In the genomic region with DNA sequence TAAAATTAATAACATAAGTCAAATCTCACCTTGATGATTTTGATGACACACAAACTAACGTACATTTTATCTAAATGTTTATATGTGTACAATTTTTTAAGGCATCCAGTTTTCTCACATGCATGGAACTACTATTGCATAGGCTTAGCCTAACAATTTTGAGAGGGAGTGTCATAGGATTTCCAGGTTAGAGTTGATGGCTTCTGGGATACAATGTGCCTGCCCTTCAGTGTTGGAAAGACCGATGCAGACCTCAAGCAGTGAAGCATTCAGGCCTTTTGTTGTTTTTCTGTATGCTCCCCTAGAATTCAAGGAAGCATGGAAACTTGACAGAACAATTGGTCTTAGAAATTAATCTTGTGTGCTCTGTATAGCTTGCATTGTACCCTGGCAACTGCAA, we compare ENCODE assay signal across 26 mouse cellular contexts.
"Had no signal": no experiment of that assay in that cellular context is flagged by ENCODE, and none has a peak within 500 bp of the region (broad histone marks: within the 10 kb centered on the region; RNA-seq: fewer than 3 reads in every experiment).

No protein-coding gene starts in this region.

- H3K4me1 ChIP-seq: heart, embryonic 13.5 days; heart, embryonic 15.5 days; hindbrain, embryonic 13.5 days; kidney, embryonic 15.5 days; limb, embryonic 13.5 days; limb, embryonic 15.5 days; liver, embryonic 12.5 days had no signal

- H3K4me2 ChIP-seq: heart, embryonic 11.5 days; heart, embryonic 13.5 days; heart, embryonic 15.5 days; hindbrain, embryonic 13.5 days; kidney, embryonic 15.5 days; limb, embryonic 13.5 days; limb, embryonic 15.5 days; liver, embryonic 12.5 days had no signal

- H3K9ac ChIP-seq: heart, embryonic 13.5 days; heart, embryonic 15.5 days; hindbrain, embryonic 13.5 days; kidney, embryonic 15.5 days; limb, embryonic 13.5 days; limb, embryonic 15.5 days; liver, embryonic 12.5 days; liver, embryonic 14.5 days had no signal

- ATAC-seq: hindbrain, postnatal 0 days; intestine, embryonic 16.5 days; liver, embryonic 12.5 days had no signal

- H3K27ac ChIP-seq: heart, adult 2 months; heart, embryonic 13.5 days; heart, embryonic 15.5 days; hindbrain, embryonic 13.5 days; hindbrain, postnatal 0 days; kidney, embryonic 15.5 days; kidney, postnatal 0 days; limb, embryonic 13.5 days; limb, embryonic 15.5 days; liver, embryonic 12.5 days; liver, embryonic 14.5 days had no signal

- H3K9me3 ChIP-seq: heart, embryonic 13.5 days; heart, embryonic 15.5 days; hindbrain, embryonic 13.5 days; kidney, embryonic 15.5 days; limb, embryonic 13.5 days; limb, embryonic 15.5 days; liver, embryonic 12.5 days had no signal

- DNase-seq: gastrocnemius, postnatal 14 days; gastrocnemius, postnatal 36 days; heart, adult 11 months; heart, adult 2 months; heart, postnatal 14 days; heart, postnatal 36 days; kidney, adult 11 months; kidney, adult 2 months; kidney, adult 9 months; kidney, postnatal 14 days; kidney, postnatal 36 days; layer of hippocampus, adult 9-11 months; layer of hippocampus, postnatal 36 days; left cerebral cortex, postnatal 4 days had no signal

- H3K27me3 ChIP-seq: heart, embryonic 13.5 days; heart, embryonic 15.5 days; hindbrain, embryonic 13.5 days; kidney, embryonic 15.5 days; limb, embryonic 13.5 days; limb, embryonic 15.5 days; liver, embryonic 12.5 days had no signal

- H3K4me3 ChIP-seq: heart, adult 2 months; heart, embryonic 13.5 days; heart, embryonic 15.5 days; hindbrain, embryonic 13.5 days; kidney, embryonic 15.5 days; limb, embryonic 13.5 days; limb, embryonic 15.5 days; liver, embryonic 12.5 days had no signal

- H3K36me3 ChIP-seq: heart, embryonic 13.5 days; heart, embryonic 15.5 days; hindbrain, embryonic 13.5 days; kidney, embryonic 15.5 days; limb, embryonic 13.5 days; limb, embryonic 15.5 days; liver, embryonic 12.5 days had no signal
